Comparison of ENCODE assay signal across 32 mouse cellular contexts in genomic region chr7:142279291-142279690, GRCm38 (mm10). TPM values are rescaled to one million over a fixed set of nuclear protein-coding genes. Genes with fewer than 3 reads are reported as not detected.
DNase-seq lines count a peak whose midpoint lies in the region; ATAC-seq and TF ChIP-seq lines count a peak whose summit lies in the region.
"Not testable (repeated sequence)": the region's sequence is repeated elsewhere in the genome, so short reads cannot be mapped to it uniquely, and the experiment has no call there.
"Had no signal": no experiment of that assay in that cellular context is flagged by ENCODE, and none has a peak within 500 bp of the region (broad histone marks: within the 10 kb centered on the region; RNA-seq: fewer than 3 reads in every experiment).

No protein-coding gene starts in this region.

- H3K9me3 ChIP-seq in intestine, postnatal 0 days (ENCODE audit: control insufficient read depth); lung, embryonic 14.5 days (ENCODE audit: low read depth, low read length); stomach, postnatal 0 days (ENCODE audit: control insufficient read depth, low read length): not testable (repeated sequence)

- H3K4me1 ChIP-seq in heart, adult 2 months (ENCODE audit: control insufficient read depth, insufficient read depth, low read length); intestine, postnatal 0 days (replicated peaks; ENCODE audit: control insufficient read depth, insufficient read depth, low read length); lung, embryonic 14.5 days (ENCODE audit: insufficient read depth); stomach, postnatal 0 days (replicated peaks; ENCODE audit: control insufficient read depth, insufficient read depth): not testable (repeated sequence)

- not testable (repeated sequence) for TF ChIP-seq POLR2A in heart, adult 2 months (IDR thresholded peaks at IDR 0.05; ENCODE audit: insufficient read depth, low read depth, low read length)

- not testable (repeated sequence) for H3K4me2 ChIP-seq in intestine, postnatal 0 days (replicated peaks; ENCODE audit: low read depth); lung, embryonic 14.5 days; stomach, postnatal 0 days (replicated peaks; ENCODE audit: low read depth)

- not testable (repeated sequence) for H3K27me3 ChIP-seq in Patski; heart, adult 2 months (ENCODE audit: control insufficient read depth, insufficient read depth, low read length); intestine, postnatal 0 days (replicated peaks; ENCODE audit: control insufficient read depth, insufficient read depth, low read length); lung, embryonic 14.5 days (ENCODE audit: insufficient read depth, low read length); stomach, postnatal 0 days (ENCODE audit: control insufficient read depth, insufficient read depth, low read length)

- POLR2A ChIA-PET in Patski (lab: Charles Lee): not testable (repeated sequence)

- not testable (repeated sequence) for H3K36me3 ChIP-seq in heart, adult 2 months (ENCODE audit: control insufficient read depth, insufficient read depth, low read length); intestine, postnatal 0 days (ENCODE audit: control insufficient read depth, insufficient read depth); lung, embryonic 14.5 days (ENCODE audit: insufficient read depth); stomach, postnatal 0 days (ENCODE audit: control insufficient read depth, insufficient read depth, low read length)

- H3K27ac ChIP-seq in heart, adult 2 months; intestine, postnatal 0 days (ENCODE audit: low read depth, low read length); left cerebral cortex, adult 2 months; lung, embryonic 14.5 days (ENCODE audit: low read depth); stomach, postnatal 0 days (replicated peaks): not testable (repeated sequence)

- H3K4me3 ChIP-seq in heart, adult 2 months; intestine, postnatal 0 days (ENCODE audit: low read depth, low read length); left cerebral cortex, adult 2 months; lung, embryonic 14.5 days (ENCODE audit: low read depth, low read length); stomach, postnatal 0 days (ENCODE audit: low read depth, low read length): not testable (repeated sequence)

- CTCF ChIA-PET in Patski (lab: Charles Lee): not testable (repeated sequence)

- not testable (repeated sequence) for TF ChIP-seq EP300 in heart, adult 2 months (IDR thresholded peaks at IDR 0.05; ENCODE audit: insufficient read depth, low read depth, low read length); stomach, postnatal 0 days (optimal IDR thresholded peaks at IDR 0.05)

- in situ Hi-C loops in Patski (cut with MboI; ENCODE audit: low pct_unique_long_range_greater_than_20kb): not testable (repeated sequence)

- not testable (repeated sequence) for H3K9ac ChIP-seq in heart, adult 2 months (ENCODE audit: low read depth, low read length); intestine, postnatal 0 days (ENCODE audit: low read depth, low read length); lung, embryonic 14.5 days; stomach, postnatal 0 days (ENCODE audit: low read length)

- not testable (repeated sequence) for ATAC-seq in Patski; intestine, postnatal 0 days; lung, embryonic 14.5 days (ENCODE audit: insufficient read depth); stomach, postnatal 0 days (ENCODE audit: low FRiP score, low TSS enrichment)

- peak; percentile 19 for TF ChIP-seq CTCF in Patski (IDR thresholded peaks at IDR 0.05)
- 0 out of 2 replicates have a peak, but pooled peaks have one; percentile 5 for TF ChIP-seq CTCF in heart, adult 2 months (IDR thresholded peaks at IDR 0.05)
- TF ChIP-seq CTCF in intestine, postnatal 0 days (IDR thresholded peaks at IDR 0.05; ENCODE audit: low read depth): peak; percentile 52
- peak; percentile 27 for TF ChIP-seq CTCF in left cerebral cortex, adult 2 months (IDR thresholded peaks at IDR 0.05)
- 0 out of 2 replicates have a peak, but pooled peaks have one; percentile 31 for TF ChIP-seq CTCF in lung, embryonic 14.5 days (IDR thresholded peaks at IDR 0.05; ENCODE audit: low read depth)
- TF ChIP-seq CTCF in stomach, postnatal 0 days (IDR thresholded peaks at IDR 0.05; ENCODE audit: low read depth): peak; percentile 54

- WGBS in heart, adult 2 months: 88% methylated on average over 1 of the region's 1 CpGs
- WGBS in intestine, postnatal 0 days: 92% methylated on average over 1 of the region's 1 CpGs
- 67% methylated on average over 1 of the region's 1 CpGs for WGBS in lung, embryonic 14.5 days
- 83% methylated on average over 1 of the region's 1 CpGs for WGBS in stomach, postnatal 0 days

- intact Hi-C loops in heart, adult 2 months (cut with DNase I): not testable (repeated sequence)
- intact Hi-C loops in left cerebral cortex, adult 2 months (cut with DNase I): loop anchor here (1.0 kb wide), 1 partner anchor 8 kb away; no protein-coding TSS in a partner anchor

- DNase-seq in ES-CJ7 (ENCODE audit: low read depth, low spot score): peak; percentile 26
- not testable (repeated sequence) for DNase-seq in Patski (ENCODE audit: low read depth, low spot score); heart, adult 2 months; left cerebral cortex, adult 2 months (ENCODE audit: extremely low spot score in 1 of 2, low spot score in 2 of 2); lung, embryonic 14.5 days; stomach, postnatal 0 days (ENCODE audit: low spot score)
- DNase-seq in brain, adult 2 months (ENCODE audit: low read depth, low spot score): peak; percentile 12

- H3K79me2 ChIP-seq in heart, adult 2 months (replicated peaks; ENCODE audit: control insufficient read depth, insufficient read depth, low read length): not testable (repeated sequence)

RNA-seq across cellular contexts. Expression of gene Gm4559, which starts 5.1 kb away (rescaled TPM):
- polyA plus RNA-seq in Patski (2021): not detected
- total RNA-seq in heart, adult 2 months (2021): not detected
- not detected in 2 replicates for polyA plus RNA-seq in heart, adult 2 months (2012; rRNA removed)
- polyA plus RNA-seq in intestine, postnatal 0 days (2015; fragmentation: Nextera tagmentation; extraction: Ambion mirVana): not detected in 2 replicates
- total RNA-seq in left cerebral cortex, adult 2 months (2021): not detected
- polyA plus RNA-seq in lung, embryonic 14.5 days (2014; fragmentation: Nextera tagmentation; extraction: Ambion mirVana): not detected in 2 replicates
- polyA plus RNA-seq in stomach, postnatal 0 days (2015; fragmentation: Nextera tagmentation; extraction: Ambion mirVana): not detected in 2 replicates
- total RNA-seq: adrenal gland, adult 18-20 months; adrenal gland, postnatal 10 days; adrenal gland, postnatal 36 days; CH12.LX; gastrocnemius, adult 18-20 months; gastrocnemius, postnatal 10 days; gastrocnemius, postnatal 36 days; granulocyte monocyte progenitor cell, adult 5-6 weeks; heart, adult 8-10 months; heart, postnatal 10 days; heart, postnatal 36 days had no signal
- polyA plus RNA-seq: cortical plate, adult 2 months; embryonic facial prominence, embryonic 10.5 days; embryonic facial prominence, embryonic 13.5 days; erythroblast, embryonic 14.5 days; forebrain, embryonic 12.5 days; forebrain, embryonic 15.5 days; heart, embryonic 11.5 days; heart, embryonic 14.5 days; hindbrain, embryonic 10.5 days; hindbrain, embryonic 13.5 days; hindbrain, embryonic 16.5 days; inflammation-experienced regulatory T-cells, adult 6 months; intestine, embryonic 16.5 days had no signal

RNA-seq across cellular contexts. Expression of gene Krtap5-1, which starts 17.6 kb away (rescaled TPM):
- polyA plus RNA-seq in Patski (2021): not detected
- total RNA-seq in heart, adult 2 months (2021): not detected
- not detected in 2 replicates for polyA plus RNA-seq in heart, adult 2 months (2012; rRNA removed)
- polyA plus RNA-seq in intestine, postnatal 0 days (2015; fragmentation: Nextera tagmentation; extraction: Ambion mirVana): not detected in 2 replicates
- not detected for total RNA-seq in left cerebral cortex, adult 2 months (2021)
- polyA plus RNA-seq in lung, embryonic 14.5 days (2014; fragmentation: Nextera tagmentation; extraction: Ambion mirVana): not detected in 2 replicates
- polyA plus RNA-seq in stomach, postnatal 0 days (2015; fragmentation: Nextera tagmentation; extraction: Ambion mirVana): not detected in 2 replicates
- total RNA-seq: adrenal gland, adult 18-20 months; adrenal gland, postnatal 10 days; adrenal gland, postnatal 36 days; CH12.LX; gastrocnemius, adult 18-20 months; gastrocnemius, postnatal 10 days; gastrocnemius, postnatal 36 days; granulocyte monocyte progenitor cell, adult 5-6 weeks; heart, adult 8-10 months; heart, postnatal 10 days; heart, postnatal 36 days had no signal
- polyA plus RNA-seq: cortical plate, adult 2 months; embryonic facial prominence, embryonic 10.5 days; embryonic facial prominence, embryonic 13.5 days; erythroblast, embryonic 14.5 days; forebrain, embryonic 12.5 days; forebrain, embryonic 15.5 days; heart, embryonic 11.5 days; heart, embryonic 14.5 days; hindbrain, embryonic 10.5 days; hindbrain, embryonic 13.5 days; hindbrain, embryonic 16.5 days; inflammation-experienced regulatory T-cells, adult 6 months; intestine, embryonic 16.5 days had no signal

RNA-seq across cellular contexts. Expression of gene Gm2431, which starts 21.1 kb away (rescaled TPM):
- polyA plus RNA-seq in Patski (2021): not detected
- total RNA-seq in heart, adult 2 months (2021): not detected
- polyA plus RNA-seq in heart, adult 2 months (2012; rRNA removed): not detected in 2 replicates
- not detected in 2 replicates for polyA plus RNA-seq in intestine, postnatal 0 days (2015; fragmentation: Nextera tagmentation; extraction: Ambion mirVana)
- total RNA-seq in left cerebral cortex, adult 2 months (2021): not detected
- polyA plus RNA-seq in lung, embryonic 14.5 days (2014; fragmentation: Nextera tagmentation; extraction: Ambion mirVana): not detected in 2 replicates
- polyA plus RNA-seq in stomach, postnatal 0 days (2015; fragmentation: Nextera tagmentation; extraction: Ambion mirVana): not detected in 2 replicates
- total RNA-seq: adrenal gland, adult 18-20 months; adrenal gland, postnatal 10 days; adrenal gland, postnatal 36 days; CH12.LX; gastrocnemius, adult 18-20 months; gastrocnemius, postnatal 10 days; gastrocnemius, postnatal 36 days; granulocyte monocyte progenitor cell, adult 5-6 weeks; heart, adult 8-10 months; heart, postnatal 10 days; heart, postnatal 36 days had no signal
- polyA plus RNA-seq: cortical plate, adult 2 months; embryonic facial prominence, embryonic 10.5 days; embryonic facial prominence, embryonic 13.5 days; erythroblast, embryonic 14.5 days; forebrain, embryonic 12.5 days; forebrain, embryonic 15.5 days; heart, embryonic 11.5 days; heart, embryonic 14.5 days; hindbrain, embryonic 10.5 days; hindbrain, embryonic 13.5 days; hindbrain, embryonic 16.5 days; inflammation-experienced regulatory T-cells, adult 6 months; intestine, embryonic 16.5 days had no signal

RNA-seq across cellular contexts. Expression of gene Krtap5-4, which starts 24.1 kb away (rescaled TPM):
- polyA plus RNA-seq in Patski (2021): not detected
- total RNA-seq in heart, adult 2 months (2021): not detected
- not detected in 2 replicates for polyA plus RNA-seq in heart, adult 2 months (2012; rRNA removed)
- polyA plus RNA-seq in intestine, postnatal 0 days (2015; fragmentation: Nextera tagmentation; extraction: Ambion mirVana): not detected in 2 replicates
- not detected for total RNA-seq in left cerebral cortex, adult 2 months (2021)
- not detected in 2 replicates for polyA plus RNA-seq in lung, embryonic 14.5 days (2014; fragmentation: Nextera tagmentation; extraction: Ambion mirVana)
- polyA plus RNA-seq in stomach, postnatal 0 days (2015; fragmentation: Nextera tagmentation; extraction: Ambion mirVana): not detected in 2 replicates
- total RNA-seq: adrenal gland, adult 18-20 months; adrenal gland, postnatal 10 days; adrenal gland, postnatal 36 days; CH12.LX; gastrocnemius, adult 18-20 months; gastrocnemius, postnatal 10 days; gastrocnemius, postnatal 36 days; granulocyte monocyte progenitor cell, adult 5-6 weeks; heart, adult 8-10 months; heart, postnatal 10 days; heart, postnatal 36 days had no signal
- polyA plus RNA-seq: cortical plate, adult 2 months; embryonic facial prominence, embryonic 10.5 days; embryonic facial prominence, embryonic 13.5 days; erythroblast, embryonic 14.5 days; forebrain, embryonic 12.5 days; forebrain, embryonic 15.5 days; hindbrain, embryonic 10.5 days; hindbrain, embryonic 13.5 days; hindbrain, embryonic 16.5 days; inflammation-experienced regulatory T-cells, adult 6 months; intestine, embryonic 16.5 days had no signal

RNA-seq across cellular contexts. Expression of gene Gm40460, which starts 38.4 kb away (rescaled TPM):
- polyA plus RNA-seq in Patski (2021): not detected
- not detected for total RNA-seq in heart, adult 2 months (2021)
- polyA plus RNA-seq in heart, adult 2 months (2012; rRNA removed): not detected in 2 replicates
- polyA plus RNA-seq in intestine, postnatal 0 days (2015; fragmentation: Nextera tagmentation; extraction: Ambion mirVana): not detected in 2 replicates
- not detected for total RNA-seq in left cerebral cortex, adult 2 months (2021)
- polyA plus RNA-seq in lung, embryonic 14.5 days (2014; fragmentation: Nextera tagmentation; extraction: Ambion mirVana): not detected in 2 replicates
- polyA plus RNA-seq in stomach, postnatal 0 days (2015; fragmentation: Nextera tagmentation; extraction: Ambion mirVana): not detected in 2 replicates
- total RNA-seq: adrenal gland, adult 18-20 months; adrenal gland, postnatal 10 days; adrenal gland, postnatal 36 days; CH12.LX; gastrocnemius, adult 18-20 months; gastrocnemius, postnatal 10 days; gastrocnemius, postnatal 36 days; granulocyte monocyte progenitor cell, adult 5-6 weeks; heart, adult 8-10 months; heart, postnatal 10 days; heart, postnatal 36 days had no signal
- polyA plus RNA-seq: cortical plate, adult 2 months; embryonic facial prominence, embryonic 10.5 days; embryonic facial prominence, embryonic 13.5 days; erythroblast, embryonic 14.5 days; forebrain, embryonic 12.5 days; forebrain, embryonic 15.5 days; heart, embryonic 11.5 days; heart, embryonic 14.5 days; hindbrain, embryonic 10.5 days; hindbrain, embryonic 13.5 days; hindbrain, embryonic 16.5 days; inflammation-experienced regulatory T-cells, adult 6 months; intestine, embryonic 16.5 days had no signal
